Mouse (Mus musculus) forebrain, embryonic 16.5 days (tissue): ENCODE results near the gene Stmn1. TPM values are rescaled to one million over a fixed set of nuclear protein-coding genes. Genes with fewer than 3 reads are reported as not detected.
A peak's percentile ranks its signal among the peaks of the same experiment; 100 is the strongest.

Experiments used
- ATAC-seq: fragments of 200-750 bp; cut with Nextera tagmentation; 2 replicates; pipeline ENCODE4 v1.8.0; 2017; ENCODE audit warnings: mild to moderate bottlenecking, moderate library complexity
- H3K27ac ChIP-seq: fragments of 300-500 bp; sonication (generic); 2 replicates; pipeline ENCODE4 v1.5.1; 2014; ENCODE audit warnings: low read length, control low read depth
- H3K27me3 ChIP-seq: fragments of 300-500 bp; sonication (generic); replicated peaks from 2 replicates; pipeline ENCODE4 v1.6.1; 2014; ENCODE audit warnings: low read length; ENCODE audit not compliant: control insufficient read depth, insufficient read depth
- H3K36me3 ChIP-seq: fragments of 300-500 bp; sonication (generic); 2 replicates; pipeline ENCODE4 v1.6.1; 2014; ENCODE audit not compliant: control insufficient read depth, insufficient read depth
- H3K4me1 ChIP-seq: fragments of 300-500 bp; sonication (generic); replicated peaks from 2 replicates; pipeline ENCODE4 v1.6.1; 2014; ENCODE audit warnings: low read length; ENCODE audit not compliant: control insufficient read depth, insufficient read depth
- H3K4me2 ChIP-seq: fragments of 300-500 bp; sonication (generic); 2 replicates; pipeline ENCODE4 v1.6.1; 2014; ENCODE audit warnings: mild to moderate bottlenecking, low read length, control low read depth
- H3K4me3 ChIP-seq: fragments of 300-500 bp; sonication (generic); replicated peaks from 2 replicates; pipeline ENCODE4 v1.5.1; 2014; ENCODE audit warnings: mild to moderate bottlenecking, low read length, control low read depth
- H3K9ac ChIP-seq: fragments of 300-500 bp; sonication (generic); replicated peaks from 2 replicates; pipeline ENCODE4 v1.6.1; 2014; ENCODE audit warnings: low read depth, low read length, control low read depth
- H3K9me3 ChIP-seq: fragments of 300-500 bp; sonication (generic); 2 replicates; pipeline ENCODE4 v1.6.1; 2016; ENCODE audit warnings: low read length; ENCODE audit not compliant: control insufficient read depth
- WGBS: fragments of 180-500 bp; shearing (Covaris S2); extraction: QIAGEN DNeasy Blood & Tissue Kit; methylation state at CpG from one replicate; pipeline ENCODE4 v1.1.7; 2014; 5-methylcytosine and 5-hydroxymethylcytosine counted together
- polyA plus RNA-seq: library from polyadenylated mRNA; unstranded; fragments of >200 nt; fragmentation: Nextera tagmentation; extraction: Ambion mirVana; gene quantifications from 2 replicates; pipeline ENCODE4 v1.2.1, GENCODE M21; 2015

Stmn1 gene
- polyA plus RNA-seq, 1 experiment from 2014 or later, result 7,901 TPM

DNA sequence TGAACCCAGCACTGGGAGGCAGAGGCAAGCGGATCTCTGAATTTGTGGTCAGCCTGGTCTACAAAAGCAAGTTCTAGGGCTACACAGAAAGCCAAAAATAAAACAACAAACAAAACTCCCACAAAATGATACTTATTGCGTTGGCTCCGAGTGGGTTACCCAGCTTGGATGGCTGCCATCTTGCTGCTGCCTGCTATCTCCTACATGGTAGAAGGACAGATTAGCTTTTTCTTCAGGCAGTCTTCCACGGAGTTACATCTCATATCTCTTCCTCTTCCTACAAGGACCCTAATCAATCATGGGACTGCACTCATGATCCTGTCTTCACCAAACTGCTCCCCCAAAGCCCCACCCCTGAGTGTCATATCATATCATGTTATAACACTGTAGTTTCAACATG, 28.2 kb upstream of the Stmn1 start:
- 84% methylated on average over 4 of the region's 4 CpGs for WGBS
- Histone ChIP-seq H3K9ac (no peak overlapping the region), H3K36me3 (no peaks in the 10 kb centered on the region), H3K9me3 (no peaks in the 10 kb centered on the region), H3K27ac (no peak overlapping the region), H3K27me3 (no peaks in the 10 kb centered on the region), H3K4me3 (no peak overlapping the region), H3K4me2 (no peak overlapping the region), H3K4me1 (peaks cover 6% of the 10 kb centered on the region; the same call in 1 of the 2 replicates)
- no peak for ATAC-seq

DNA sequence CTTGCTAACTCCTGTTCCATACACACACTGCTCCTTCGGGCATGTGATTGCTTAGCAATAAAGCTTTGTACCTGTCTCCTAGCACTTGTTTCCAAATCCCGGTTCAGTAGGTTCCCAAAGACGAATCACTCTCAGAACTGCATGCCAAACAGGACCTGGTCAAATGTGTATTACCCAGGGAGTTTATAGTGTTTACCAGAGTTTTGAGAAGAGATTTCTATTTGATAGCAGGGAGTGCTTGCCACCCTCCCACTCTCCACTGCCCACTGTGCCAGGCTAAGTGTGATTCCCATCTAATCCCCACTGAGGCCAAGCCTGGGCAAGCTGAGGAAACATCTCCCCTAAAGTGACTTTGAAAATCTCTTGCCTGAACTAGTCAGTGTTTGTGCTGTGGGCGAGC, 25.9 kb upstream of the Stmn1 start:
- WGBS, result 93% methylated on average over 4 of the region's 4 CpGs
- Histone ChIP-seq H3K4me1 (peaks cover 18% of the 10 kb centered on the region), H3K4me3 (no peak overlapping the region), H3K9ac (no peak overlapping the region), H3K36me3 (no peaks in the 10 kb centered on the region), H3K9me3 (no peaks in the 10 kb centered on the region), H3K4me2 (no peak overlapping the region), H3K27ac (no peak overlapping the region), H3K27me3 (no peaks in the 10 kb centered on the region)
- ATAC-seq, result no peak

DNA sequence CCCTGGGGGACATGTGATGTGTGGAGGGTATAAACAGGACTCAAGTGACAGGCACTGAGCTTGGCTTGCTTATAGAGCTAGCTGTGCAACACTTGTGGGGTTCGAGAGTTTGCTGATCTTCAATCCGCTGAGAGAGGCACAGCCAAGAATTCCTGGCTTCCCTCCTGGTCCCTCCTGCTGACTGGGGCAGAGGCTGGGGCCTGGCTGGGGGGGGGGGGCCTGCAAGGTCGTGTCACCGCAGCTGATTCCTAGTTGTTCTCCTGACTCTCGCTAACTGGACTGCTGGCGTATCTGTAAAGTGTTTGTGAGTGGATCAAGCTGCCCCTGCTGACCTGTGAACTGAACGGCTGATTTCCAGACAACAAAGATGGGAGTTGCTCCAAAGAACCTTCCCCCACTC, 24.5 kb upstream of the Stmn1 start:
- H3K27ac ChIP-seq, result no peak overlapping the region
- no peak overlapping the region for H3K4me3 ChIP-seq
- H3K9me3 ChIP-seq, result no peaks in the 10 kb centered on the region
- H3K36me3 ChIP-seq, result no peaks in the 10 kb centered on the region
- H3K9ac ChIP-seq, result no peak overlapping the region
- H3K4me2 ChIP-seq, result no peak overlapping the region
- no peaks in the 10 kb centered on the region for H3K27me3 ChIP-seq
- peaks cover 20% of the 10 kb centered on the region for H3K4me1 ChIP-seq
- 51% methylated on average over 7 of the region's 7 CpGs for WGBS
- no peak for ATAC-seq

DNA sequence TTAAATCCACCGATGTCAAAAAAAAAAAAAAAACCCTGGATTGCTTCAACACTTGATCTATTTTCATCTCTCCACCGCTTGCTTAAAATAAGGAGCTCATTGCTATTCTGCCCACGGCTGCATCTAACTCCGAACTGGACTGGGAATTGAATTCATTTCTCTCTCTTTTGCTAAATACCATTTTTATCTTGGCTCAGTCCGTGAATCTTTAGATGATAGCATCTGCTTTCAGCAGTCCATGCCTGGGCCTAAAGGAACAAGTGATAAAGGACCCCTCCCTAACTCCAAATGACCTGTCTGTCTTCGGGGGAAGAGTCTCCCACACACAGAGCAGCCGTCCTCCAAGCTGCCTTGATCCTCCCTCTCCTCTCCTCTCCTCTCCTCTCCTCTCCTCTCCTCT, 23.2 kb upstream of the Stmn1 start:
- H3K4me1 ChIP-seq, result peaks cover 25% of the 10 kb centered on the region
- no peak overlapping the region for H3K4me2 ChIP-seq
- H3K9ac ChIP-seq, result no peak overlapping the region
- H3K4me3 ChIP-seq, result no peak overlapping the region
- peak overlapping the region; percentile 64 for H3K27ac ChIP-seq
- 44% methylated on average over 7 of the region's 7 CpGs for WGBS
- no peak; the same call in 1 of the 2 replicates for ATAC-seq
- no peaks in the 10 kb centered on the region for H3K36me3 ChIP-seq
- no peaks in the 10 kb centered on the region for H3K27me3 ChIP-seq
- H3K9me3 ChIP-seq, result no peaks in the 10 kb centered on the region

DNA sequence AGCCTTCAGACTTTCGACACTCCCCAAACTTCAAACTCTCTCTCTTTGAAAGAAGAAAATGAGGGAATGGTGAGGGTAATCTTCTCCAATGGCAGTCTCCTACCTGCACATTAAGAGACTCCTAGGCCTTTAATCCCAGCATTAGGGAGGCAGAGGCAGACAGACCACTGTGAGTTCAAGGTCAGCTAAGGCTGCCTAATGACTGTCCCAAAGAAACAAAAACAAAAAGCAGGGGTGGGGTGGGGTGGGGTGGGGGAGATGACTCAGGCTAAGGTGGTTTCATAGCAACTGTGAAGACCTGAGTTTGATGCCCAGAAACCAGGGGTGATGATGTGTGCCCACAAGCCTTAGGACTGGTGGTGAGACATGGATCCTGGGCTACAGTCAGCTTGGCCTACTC, 22.6 kb upstream of the Stmn1 start:
- Histone ChIP-seq H3K36me3 (no peaks in the 10 kb centered on the region), H3K4me2 (no peak overlapping the region), H3K27me3 (no peaks in the 10 kb centered on the region), H3K4me1 (peaks cover 30% of the 10 kb centered on the region), H3K27ac (peak overlapping the region; percentile 12), H3K9me3 (no peaks in the 10 kb centered on the region), H3K4me3 (no peak overlapping the region), H3K9ac (no peak overlapping the region)
- WGBS, result 43% methylated on average over 1 of the region's 1 CpGs
- ATAC-seq, result no peak

DNA sequence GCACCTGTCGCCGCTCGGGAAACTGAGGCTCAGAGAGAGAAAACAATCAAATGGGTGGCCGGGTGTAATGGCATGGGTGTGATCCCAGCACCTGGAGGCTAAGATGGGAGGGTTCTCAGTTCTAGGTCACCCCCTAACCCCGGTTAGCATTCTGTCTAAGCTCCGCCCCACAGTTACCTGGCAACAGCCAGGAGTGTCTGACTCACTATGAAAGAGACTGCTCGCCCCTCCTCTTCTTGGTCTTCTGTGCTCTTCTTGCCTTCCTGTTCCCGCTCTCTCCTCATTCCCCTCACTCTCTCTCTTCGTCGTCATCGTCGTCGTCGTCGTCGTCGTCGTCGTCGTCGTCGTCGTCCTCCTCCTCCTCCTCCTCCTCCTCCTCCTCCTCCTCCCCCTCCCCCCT, 20.2 kb upstream of the Stmn1 start:
- Histone ChIP-seq H3K36me3 (no peaks in the 10 kb centered on the region), H3K4me3 (no peak overlapping the region), H3K4me1 (peaks cover 42% of the 10 kb centered on the region), H3K9me3 (no peaks in the 10 kb centered on the region), H3K4me2 (no peak overlapping the region), H3K9ac (no peak overlapping the region), H3K27ac (no peak overlapping the region), H3K27me3 (no peaks in the 10 kb centered on the region)
- 60% methylated on average over 23 of the region's 23 CpGs for WGBS
- no peak for ATAC-seq

DNA sequence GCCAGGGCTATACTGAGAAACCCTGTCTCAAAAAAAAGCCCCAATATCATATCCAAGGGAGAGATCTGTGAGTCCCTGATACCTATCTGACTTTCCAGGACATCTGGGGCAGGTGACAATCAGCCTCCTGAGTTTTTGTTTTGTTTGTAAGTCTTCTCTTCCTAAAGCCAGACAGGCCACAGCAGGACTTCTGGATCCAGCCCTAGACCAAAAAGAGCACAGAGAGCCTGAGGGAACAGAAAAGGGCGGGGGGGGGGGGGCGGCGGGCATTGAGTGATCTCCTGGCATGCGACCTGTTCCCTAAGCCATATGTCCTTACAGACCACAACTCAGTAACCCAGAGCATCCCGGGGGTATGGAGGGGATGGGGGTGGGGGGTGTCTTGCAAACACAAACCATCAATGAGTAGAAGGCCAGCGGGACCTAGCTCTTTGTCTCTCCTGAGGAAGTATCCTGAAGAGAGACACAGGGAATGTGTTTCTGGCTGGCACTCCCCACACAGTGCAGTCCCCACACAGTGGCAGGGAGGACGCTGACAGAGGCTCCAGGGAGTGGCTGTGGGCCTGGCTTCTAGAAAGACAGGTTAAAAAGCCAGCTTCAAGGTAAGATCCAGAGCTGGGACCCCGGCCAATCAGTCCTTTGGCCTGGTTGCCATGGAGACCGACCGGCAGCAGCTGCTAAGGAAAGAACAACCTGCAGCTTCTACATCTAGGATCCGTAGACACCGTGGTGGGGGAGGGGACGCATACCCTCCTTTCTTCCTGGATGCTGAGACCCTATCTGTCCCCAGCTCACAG, 18.3 kb upstream of the Stmn1 start:
- Histone ChIP-seq H3K27me3 (no peaks in the 10 kb centered on the region), H3K9me3 (no peaks in the 10 kb centered on the region), H3K4me2 (peak overlapping the region; percentile 28), H3K36me3 (no peaks in the 10 kb centered on the region), H3K4me1 (peaks cover 43% of the 10 kb centered on the region), H3K9ac (peak overlapping the region; percentile 23), H3K27ac (peak overlapping the region; percentile 82), H3K4me3 (no peak overlapping the region)
- ATAC-seq, result peak; percentile 62
- 10% methylated on average over 13 of the region's 13 CpGs for WGBS

DNA sequence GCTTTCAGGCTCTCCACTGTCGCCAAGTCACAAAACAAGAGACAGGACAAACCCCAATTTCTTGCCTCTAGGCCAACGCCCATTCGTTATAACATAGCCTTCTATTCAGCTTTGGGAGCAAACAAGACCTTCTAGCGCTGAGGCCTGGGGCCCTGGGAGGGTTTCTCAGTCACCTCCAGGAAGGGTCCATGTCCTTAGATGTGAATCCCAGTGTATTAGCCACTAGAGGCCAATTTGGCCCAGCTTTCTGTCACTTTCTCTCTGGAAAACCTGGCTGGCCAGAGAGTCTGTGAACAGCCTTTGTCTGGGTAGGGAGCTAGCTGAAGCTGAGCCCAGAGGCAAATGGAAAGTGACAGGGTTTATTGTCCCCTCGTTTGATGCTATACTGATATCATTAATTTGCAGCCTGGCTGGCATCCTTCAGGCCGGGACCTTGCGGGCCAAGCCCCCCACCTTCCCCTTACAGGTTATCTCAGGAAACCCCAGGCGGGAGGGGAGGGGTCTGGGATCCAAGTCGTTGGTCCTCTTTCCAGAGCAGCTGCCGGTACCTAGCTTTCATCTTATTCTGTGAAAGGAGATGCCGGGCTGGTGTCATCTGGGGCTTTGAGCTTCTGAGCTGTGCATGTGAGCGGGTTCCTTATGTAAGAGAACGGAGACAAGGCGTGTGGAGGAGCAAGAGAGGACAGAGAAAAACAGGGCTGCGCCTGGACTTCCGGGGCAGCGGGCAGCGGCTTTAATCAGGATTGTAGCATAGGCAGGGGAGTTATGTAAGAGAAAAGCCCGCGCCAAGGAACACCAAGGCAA, 17.5 kb upstream of the Stmn1 start:
- 7% methylated on average over 20 of the region's 20 CpGs for WGBS
- peaks cover 38% of the 10 kb centered on the region for H3K4me1 ChIP-seq

DNA sequence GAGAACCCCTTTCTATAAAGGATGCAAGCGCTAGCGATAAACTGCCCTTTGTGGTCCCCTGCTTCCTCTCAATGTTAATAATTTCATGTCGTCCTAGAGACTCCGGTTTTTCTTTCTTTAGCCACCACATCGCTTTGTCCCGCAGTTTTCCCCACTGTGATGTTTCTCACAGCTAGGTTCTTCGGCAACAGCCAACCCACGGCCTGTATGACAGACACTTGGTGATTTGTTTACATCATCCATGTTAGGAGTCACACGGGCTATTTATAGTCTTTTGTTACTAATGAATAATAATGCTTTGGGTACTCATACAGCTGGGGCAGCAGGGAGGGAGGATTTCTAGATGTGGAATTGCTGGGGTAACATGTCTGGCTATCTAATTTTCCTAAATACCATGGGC, 16.6 kb upstream of the Stmn1 start:
- Histone ChIP-seq H3K4me2 (no peak overlapping the region), H3K4me3 (no peak overlapping the region), H3K9ac (no peak overlapping the region; the same call in 1 of the 2 replicates), H3K27me3 (no peaks in the 10 kb centered on the region), H3K27ac (no peak overlapping the region), H3K4me1 (peaks cover 29% of the 10 kb centered on the region), H3K36me3 (no peaks in the 10 kb centered on the region), H3K9me3 (no peaks in the 10 kb centered on the region)
- ATAC-seq, result no peak
- WGBS, result 40% methylated on average over 9 of the region's 9 CpGs

More for the DNA sequence above, 17.5 kb upstream of the Stmn1 start:
- Histone ChIP-seq H3K27me3 (no peaks in the 10 kb centered on the region), H3K9me3 (no peaks in the 10 kb centered on the region), H3K4me3 (no peak overlapping the region), H3K9ac (peak overlapping the region; percentile 23), H3K36me3 (no peaks in the 10 kb centered on the region), H3K27ac (peak overlapping the region; percentile 82), H3K4me2 (peak overlapping the region; percentile 28)
- peak; percentile 57 for ATAC-seq
